Comparison of ENCODE assay signal across 9 mouse cellular contexts in the genomic region with DNA sequence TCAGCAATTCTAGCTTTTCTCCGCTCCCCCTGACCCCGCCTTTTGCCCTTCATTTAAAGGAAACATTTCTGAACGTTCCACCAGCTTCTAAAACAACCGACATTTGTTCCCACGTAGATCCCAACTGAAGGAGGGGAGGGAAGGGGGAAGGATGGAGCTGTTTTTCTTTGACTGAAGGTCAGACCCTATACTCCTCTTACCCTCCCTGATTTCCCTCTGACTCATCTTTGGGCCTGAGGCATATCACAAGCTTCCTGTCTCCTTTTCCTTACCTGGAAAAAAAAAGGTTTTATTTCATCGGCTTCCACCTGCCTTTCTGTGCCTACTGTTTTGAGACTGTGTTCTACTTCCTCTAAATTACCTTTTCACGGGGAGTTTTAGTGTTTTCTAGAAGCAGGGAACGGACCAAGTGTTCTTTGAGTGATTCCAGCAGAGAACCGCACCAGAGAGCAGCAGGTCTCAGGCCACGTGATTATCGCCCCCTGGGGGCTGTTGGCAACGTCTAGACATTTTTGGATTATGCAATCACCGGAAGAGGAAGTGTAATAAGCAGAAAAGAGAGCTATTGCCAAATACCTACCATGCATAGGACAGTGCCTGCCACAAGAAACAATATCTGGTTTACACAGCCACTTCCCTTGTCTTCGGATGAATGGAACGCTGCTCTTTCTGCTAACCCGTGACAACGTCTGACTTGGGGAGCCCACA.
DNase-seq lines count a peak whose midpoint lies in the region; ATAC-seq lines count a peak whose summit lies in the region.
"Had no signal": no experiment of that assay in that cellular context is flagged by ENCODE, and none has a peak within 500 bp of the region (broad histone marks: within the 10 kb centered on the region; RNA-seq: fewer than 3 reads in every experiment).

No protein-coding gene starts in this region.

- H3K9ac ChIP-seq in intestine, embryonic 15.5 days, result no peak overlapping the region
- no peak overlapping the region for H3K9ac ChIP-seq in forebrain, embryonic 11.5 days (ENCODE audit: low read length)
- H3K9ac ChIP-seq: limb, embryonic 15.5 days had no signal

- 41% methylated on average over 17 of the region's 17 CpGs for WGBS in heart, embryonic 10.5 days
- WGBS in intestine, embryonic 15.5 days, result 36% methylated on average over 17 of the region's 17 CpGs
- WGBS in forebrain, embryonic 11.5 days, result 48% methylated on average over 17 of the region's 17 CpGs

- H3K4me3 ChIP-seq in heart, embryonic 10.5 days, result no peak overlapping the region
- no peak overlapping the region for H3K4me3 ChIP-seq in intestine, embryonic 15.5 days (replicated peaks)
- H3K4me3 ChIP-seq in forebrain, embryonic 11.5 days (ENCODE audit: low read depth, low read length), result no peak overlapping the region
- H3K4me3 ChIP-seq: limb, embryonic 15.5 days had no signal

- H3K4me1 ChIP-seq in heart, embryonic 10.5 days, result peaks cover 7% of the 10 kb centered on the region; the same call in 1 of the 2 replicates
- peaks cover 6% of the 10 kb centered on the region; the same call in 1 of the 2 replicates for H3K4me1 ChIP-seq in intestine, embryonic 15.5 days (replicated peaks)
- H3K4me1 ChIP-seq in forebrain, embryonic 11.5 days (replicated peaks; ENCODE audit: control insufficient read depth, insufficient read depth, low read length), result peaks cover 3% of the 10 kb centered on the region; the same call in 1 of the 2 replicates

- DNase-seq in heart, adult 11 months, result peak; percentile 97
- DNase-seq in heart, embryonic 10.5 days (ENCODE audit: low spot score), result no peak
- DNase-seq in adrenal gland, postnatal 10 days, result peak; percentile 53
- DNase-seq in forelimb bud, embryonic 11.5 days (ENCODE audit: low read depth, low spot score), result peak; percentile 17
- DNase-seq in lung, adult 18-20 months, result peak; percentile 53 to 65
- DNase-seq in ovary, postnatal 14 days (ENCODE audit: low spot score), result peak; percentile 22
- DNase-seq in forebrain, embryonic 11.5 days (ENCODE audit: low spot score), result no peak

- H3K9me3 ChIP-seq in heart, embryonic 10.5 days, result no peaks in the 10 kb centered on the region
- H3K9me3 ChIP-seq in intestine, embryonic 15.5 days, result no peaks in the 10 kb centered on the region
- no peaks in the 10 kb centered on the region for H3K9me3 ChIP-seq in forebrain, embryonic 11.5 days (ENCODE audit: control insufficient read depth, low read length)
- H3K9me3 ChIP-seq: limb, embryonic 15.5 days had no signal

- no peaks in the 10 kb centered on the region for H3K27me3 ChIP-seq in heart, embryonic 10.5 days (ENCODE audit: insufficient read depth, poor library complexity, severe bottlenecking)
- H3K27me3 ChIP-seq in intestine, embryonic 15.5 days (replicated peaks), result no peaks in the 10 kb centered on the region
- no peaks in the 10 kb centered on the region for H3K27me3 ChIP-seq in forebrain, embryonic 11.5 days (ENCODE audit: control insufficient read depth, insufficient read depth, low read length)
- H3K27me3 ChIP-seq: limb, embryonic 15.5 days had no signal

- no peaks in the 10 kb centered on the region for H3K36me3 ChIP-seq in heart, embryonic 10.5 days
- no peaks in the 10 kb centered on the region for H3K36me3 ChIP-seq in intestine, embryonic 15.5 days
- H3K36me3 ChIP-seq in forebrain, embryonic 11.5 days (ENCODE audit: control insufficient read depth, insufficient read depth, low read length), result no peaks in the 10 kb centered on the region
- H3K36me3 ChIP-seq: limb, embryonic 15.5 days had no signal

- peak; percentile 73 for ATAC-seq in intestine, embryonic 15.5 days
- ATAC-seq in forebrain, embryonic 11.5 days (replicated peaks; ENCODE audit: low FRiP score), result no peak

- no peak overlapping the region for H3K27ac ChIP-seq in heart, embryonic 10.5 days
- no peak overlapping the region for H3K27ac ChIP-seq in intestine, embryonic 15.5 days
- H3K27ac ChIP-seq in forebrain, embryonic 11.5 days (ENCODE audit: low read depth, low read length), result no peak overlapping the region
- H3K27ac ChIP-seq: limb, embryonic 15.5 days had no signal

- H3K4me2 ChIP-seq in intestine, embryonic 15.5 days (replicated peaks), result 0 out of 2 replicates have a peak overlapping the region, but pooled peaks have one; percentile 14
- H3K4me2 ChIP-seq in forebrain, embryonic 11.5 days (ENCODE audit: low read depth, low read length, severe bottlenecking), result no peak overlapping the region
- H3K4me2 ChIP-seq: limb, embryonic 15.5 days had no signal

Comparison
In these comparisons a context has a peak if more than half of its experiments do, and no peak if none do; other contexts are left out.
1. DNase-seq: peak in heart, adult 11 months (single experiment), adrenal gland, postnatal 10 days (single experiment), forelimb bud, embryonic 11.5 days (single experiment), lung, adult 18-20 months (2 of 2) and ovary, postnatal 14 days (single experiment); none in heart, embryonic 10.5 days (single experiment) and forebrain, embryonic 11.5 days (single experiment).